Mouse (Mus musculus) adrenal gland (tissue): ENCODE results near the gene Gm26661.

Source experiments
- intact Hi-C: fragments of 180-260 bp; cut with DNase I; formaldehyde crosslinking; loops from one replicate; pipeline ENCODE4 v1.15.1; 2025
- long read RNA-seq, 2 experiments: library from polyadenylated mRNA; unstranded; transcript quantifications; one replicate each; pipeline ENCODE4 v2.0.0; 2020; ENCODE audit warnings: borderline replicate concordance in 1 of 2; ENCODE audit not compliant: insufficient replicate concordance in 1 of 2

The Gm26661 gene
- long read RNA-seq, experiment 1: 0 reads
- long read RNA-seq, experiment 2: 0 reads

- intact Hi-C loops: no loop called here
Measured at GRCm38 (mm10) chr14:7791532-7792159, at the start of gene Gm26661. TSS of gene Gm26661 (plus strand) at chr14:7791587.

DNA sequence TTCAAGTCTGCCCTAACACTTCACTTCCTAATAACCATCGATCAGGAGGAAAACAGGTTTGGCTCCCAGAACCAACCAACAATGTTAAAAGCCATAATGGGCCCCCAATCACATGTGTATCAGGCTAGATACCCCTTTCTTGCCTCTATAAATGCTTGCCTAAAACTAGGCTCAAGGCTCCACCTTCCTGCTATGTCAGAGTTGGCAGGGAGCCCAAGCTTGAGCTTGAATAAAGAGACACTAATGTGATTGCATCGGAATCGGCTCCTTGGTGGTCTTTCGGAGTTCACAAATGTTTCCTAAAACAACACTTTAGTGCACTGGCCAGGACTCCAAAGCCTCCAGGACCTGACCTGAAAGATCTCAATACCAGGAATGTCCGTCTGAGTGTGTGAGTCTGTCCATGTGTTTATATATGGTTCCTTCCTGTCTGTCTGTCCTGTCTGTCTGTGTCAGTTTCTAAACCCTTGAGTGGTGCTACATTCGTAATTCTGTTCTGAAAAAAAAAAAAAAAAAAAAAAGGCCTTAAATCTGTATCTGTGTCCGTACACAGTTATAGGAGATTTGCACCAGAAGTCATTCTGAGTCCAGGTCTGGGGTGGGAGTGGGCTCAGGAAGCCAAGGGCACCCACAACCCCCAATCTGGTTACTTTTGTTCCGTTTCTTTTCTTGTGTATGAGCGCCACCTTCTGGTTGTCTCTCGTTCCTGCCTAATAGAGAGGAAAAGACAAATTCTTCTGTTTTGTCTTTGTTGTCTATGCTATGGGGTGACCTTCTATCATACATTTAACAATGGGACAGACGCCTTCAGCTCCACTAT, 42.2 kb upstream of the Gm26661 start:
- intact Hi-C loops: no loop called here

DNA sequence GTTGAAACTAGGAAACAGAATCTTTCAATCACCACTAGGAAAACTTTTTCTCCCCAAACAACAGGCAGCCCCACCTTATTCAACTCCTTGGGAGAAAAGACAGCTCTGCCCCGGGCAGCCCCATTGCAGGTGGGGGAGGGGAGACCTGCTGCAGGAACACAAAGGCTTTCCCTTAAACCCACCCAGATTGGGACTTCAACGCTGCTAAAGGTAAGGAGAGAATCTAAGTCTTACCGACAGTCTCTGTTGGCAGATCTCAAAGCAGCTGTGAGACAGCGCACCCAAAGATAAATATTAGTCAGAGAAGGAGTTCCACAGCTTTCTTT, 41.7 kb upstream of the Gm26661 start:
- intact Hi-C loops: no loop called here

DNA sequence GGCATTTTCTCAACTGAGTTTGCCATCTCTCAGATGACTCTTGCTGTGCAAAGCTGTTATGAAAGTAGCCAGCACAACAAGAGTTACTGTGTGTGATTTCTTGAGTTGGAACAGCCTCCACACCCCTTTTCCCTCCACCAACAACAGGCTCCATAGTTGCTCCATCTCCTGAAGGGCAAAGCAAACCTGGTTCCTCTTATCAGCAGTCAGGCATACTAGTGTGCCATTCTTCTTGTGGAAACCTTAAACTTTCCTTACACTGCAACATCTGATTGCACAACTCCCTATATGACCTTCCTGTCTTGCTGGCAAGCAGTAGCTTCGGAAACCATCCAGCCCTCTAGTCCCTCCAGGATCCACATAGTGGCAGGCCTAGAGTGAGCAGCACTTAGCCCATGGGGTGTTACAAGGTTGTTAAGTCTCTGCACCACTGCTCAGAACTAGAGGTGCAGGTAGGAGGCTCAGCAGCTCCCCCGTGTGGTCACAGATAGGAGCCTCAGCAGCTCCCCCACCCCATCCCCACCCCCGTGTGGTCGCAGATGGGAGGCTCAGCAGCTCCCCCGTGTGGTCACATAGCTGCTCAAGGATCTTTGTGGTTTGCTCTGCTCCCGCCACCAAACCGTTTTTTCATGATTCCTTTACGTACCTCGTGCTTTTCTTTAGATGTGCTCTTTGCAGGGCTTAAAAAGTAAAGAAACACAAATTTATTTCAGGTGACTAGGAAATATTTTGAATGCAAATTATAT, 25.6 kb upstream of the Gm26661 start:
- intact Hi-C loops: no loop called here

- intact Hi-C loops: no loop called here
Measured at GRCm38 (mm10) chr14:7773714-7774389, 17.5 kb upstream of the Gm26661 start.

- intact Hi-C loops: no loop called here
Measured at GRCm38 (mm10) chr14:7786073-7786472, 5.3 kb upstream of the Gm26661 start.

GRCm38 (mm10) chr14:7789266-7790030, 1.9 kb upstream of the Gm26661 start:
- intact Hi-C loops: no loop called here

- intact Hi-C loops: no loop called here
Measured at GRCm38 (mm10) chr14:7791061-7791531, 291 bp upstream of the Gm26661 start.

GRCm38 (mm10) chr14:7795961-7796360, 4.6 kb downstream of the Gm26661 start:
- intact Hi-C loops: no loop called here

DNA sequence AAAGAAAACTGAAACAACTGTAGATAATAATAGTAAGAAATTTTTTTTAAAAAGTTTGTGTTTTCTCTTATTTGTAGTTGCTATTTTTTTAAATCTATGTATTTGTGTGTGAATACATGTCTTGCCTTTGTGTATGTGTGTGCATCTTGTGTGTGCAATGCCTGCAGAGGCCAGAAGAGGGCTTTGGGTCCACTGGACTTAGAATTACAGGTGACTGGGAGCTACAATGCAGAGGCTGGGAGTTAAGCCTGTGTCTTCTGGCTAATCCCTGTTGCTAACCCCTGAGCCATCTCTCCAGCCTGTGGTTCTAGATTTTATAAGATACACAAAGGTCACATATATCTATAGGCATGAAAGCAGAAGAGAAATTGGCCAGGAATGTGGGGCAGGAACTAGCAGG, 9.2 kb downstream of the Gm26661 start:
- intact Hi-C loops: no loop called here

- intact Hi-C loops: no loop called here
Measured at GRCm38 (mm10) chr14:7801831-7802230, 10.4 kb downstream of the Gm26661 start.

GRCm38 (mm10) chr14:7803874-7804557, 12.6 kb downstream of the Gm26661 start:
- intact Hi-C loops: no loop called here

DNA sequence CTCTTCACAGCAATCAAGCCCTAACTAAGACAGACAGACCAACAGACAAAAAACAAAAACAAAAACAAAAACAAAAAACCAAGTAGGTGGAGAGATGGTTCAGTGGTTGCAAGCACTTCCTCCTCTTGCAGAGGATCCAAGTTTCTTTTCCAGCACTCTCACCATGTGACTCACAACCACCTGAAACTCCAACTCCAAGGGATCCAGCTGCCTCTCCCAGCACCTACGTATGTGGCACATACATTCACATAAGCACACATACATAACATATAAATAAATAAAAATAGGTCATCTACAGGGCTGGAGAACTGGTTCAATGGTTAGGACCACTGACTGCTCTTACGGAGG, 13.1 kb downstream of the Gm26661 start:
- intact Hi-C loops: no loop called here

GRCm38 (mm10) chr14:7807711-7808110, 16.3 kb downstream of the Gm26661 start:
- intact Hi-C loops: no loop called here

GRCm38 (mm10) chr14:7808501-7808981, 17.2 kb downstream of the Gm26661 start:
- intact Hi-C loops: no loop called here

GRCm38 (mm10) chr14:7809043-7809955, 17.9 kb downstream of the Gm26661 start:
- intact Hi-C loops: no loop called here

- intact Hi-C loops: loop anchor here (2.0 to 5.0 kb wide), 4 partner anchors 84 to 183 kb away; partner anchors contain the start of gene Dnase1l3
Measured at GRCm38 (mm10) chr14:7817770-7818462, 26.5 kb downstream of the Gm26661 start, which contains the start of gene Flnb. TSS of gene Flnb (plus strand) at chr14:7817957.
